ENCODE assay signal across 10 mouse cellular contexts in the genomic region with DNA sequence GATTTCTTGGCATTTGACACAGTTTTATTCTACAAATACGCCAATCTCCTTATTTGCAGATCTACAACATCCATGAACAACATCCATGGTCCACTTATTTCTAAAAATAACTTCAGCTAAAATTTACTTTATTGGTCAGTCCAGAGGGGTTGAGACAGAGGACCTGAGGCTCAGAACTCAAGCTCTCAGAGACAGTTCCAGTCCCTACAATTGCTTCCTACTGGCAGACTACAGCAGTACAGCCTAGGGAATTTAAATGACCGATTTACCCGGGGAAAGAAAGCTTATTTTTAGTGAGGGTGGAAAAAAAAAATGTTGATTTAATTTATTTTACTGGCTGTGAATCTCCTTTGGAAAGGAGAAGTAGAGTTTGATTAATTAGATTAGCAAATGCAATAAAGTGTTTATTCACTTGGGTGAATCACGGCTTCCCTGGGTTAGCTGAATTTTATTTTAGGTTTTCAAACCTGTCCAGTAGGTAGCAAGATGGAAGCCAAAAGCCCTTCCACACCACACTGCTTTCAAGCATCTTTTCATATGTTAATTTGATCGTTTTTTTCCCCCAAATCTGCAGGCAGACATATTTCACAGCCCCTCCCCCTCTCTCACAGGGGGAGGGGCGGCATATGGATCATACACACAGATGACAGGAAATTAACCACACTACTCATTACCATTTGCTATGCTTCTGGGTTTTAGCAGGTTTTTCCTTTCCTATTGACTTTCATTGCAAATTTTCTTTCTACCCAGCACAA.
DNase-seq lines count a peak whose midpoint lies in the region; ATAC-seq lines count a peak whose summit lies in the region.
"Had no signal": no experiment of that assay in that cellular context is flagged by ENCODE, and none has a peak within 500 bp of the region (broad histone marks: within the 10 kb centered on the region; RNA-seq: fewer than 3 reads in every experiment).

No protein-coding gene starts in this region.

- peaks cover 35% of the 10 kb centered on the region for H3K4me1 ChIP-seq in kidney, embryonic 15.5 days
- H3K4me1 ChIP-seq in hindbrain, embryonic 13.5 days (replicated peaks): peaks cover 68% of the 10 kb centered on the region
- peaks cover 54% of the 10 kb centered on the region for H3K4me1 ChIP-seq in neural tube, embryonic 12.5 days

- H3K36me3 ChIP-seq in kidney, embryonic 15.5 days: no peaks in the 10 kb centered on the region
- H3K36me3 ChIP-seq in hindbrain, embryonic 13.5 days: no peaks in the 10 kb centered on the region
- no peaks in the 10 kb centered on the region for H3K36me3 ChIP-seq in neural tube, embryonic 12.5 days

- DNase-seq in kidney, adult 11 months: no peak
- DNase-seq in embryo, embryonic 11 days: peak; percentile 67
- no peak for DNase-seq in adrenal gland, adult (ENCODE audit: inconsistent age in 2 of 2, low spot score in 1 of 2)
- DNase-seq in right cerebral cortex, postnatal 36 days (ENCODE audit: low spot score in 2 of 2): no peak

- 0 out of 2 replicates have a peak overlapping the region, but pooled peaks have one; percentile 10 for H3K27ac ChIP-seq in kidney, embryonic 15.5 days
- peak overlapping the region; percentile 85 for H3K27ac ChIP-seq in hindbrain, embryonic 13.5 days
- no peak overlapping the region for H3K27ac ChIP-seq in neural tube, embryonic 12.5 days

- no peak overlapping the region for H3K4me3 ChIP-seq in kidney, embryonic 15.5 days (replicated peaks)
- H3K4me3 ChIP-seq in hindbrain, embryonic 13.5 days: no peak overlapping the region
- H3K4me3 ChIP-seq in neural tube, embryonic 12.5 days: no peak overlapping the region

- H3K9ac ChIP-seq in kidney, embryonic 15.5 days: no peak overlapping the region
- 0 out of 2 replicates have a peak overlapping the region, but pooled peaks have one; percentile 9 for H3K9ac ChIP-seq in hindbrain, embryonic 13.5 days
- no peak overlapping the region for H3K9ac ChIP-seq in neural tube, embryonic 12.5 days

- no peaks in the 10 kb centered on the region for H3K9me3 ChIP-seq in kidney, embryonic 15.5 days (replicated peaks)
- no peaks in the 10 kb centered on the region; the same call in 1 of the 2 replicates for H3K9me3 ChIP-seq in hindbrain, embryonic 13.5 days
- H3K9me3 ChIP-seq in neural tube, embryonic 12.5 days: no peaks in the 10 kb centered on the region

- H3K27me3 ChIP-seq in kidney, embryonic 15.5 days: no peaks in the 10 kb centered on the region
- no peaks in the 10 kb centered on the region for H3K27me3 ChIP-seq in hindbrain, embryonic 13.5 days
- no peaks in the 10 kb centered on the region for H3K27me3 ChIP-seq in neural tube, embryonic 12.5 days (replicated peaks)

- no peak overlapping the region for H3K4me2 ChIP-seq in kidney, embryonic 15.5 days
- peak overlapping the region; percentile 29 for H3K4me2 ChIP-seq in hindbrain, embryonic 13.5 days
- H3K4me2 ChIP-seq in neural tube, embryonic 12.5 days (replicated peaks): peak overlapping the region; percentile 14
- H3K4me2 ChIP-seq: liver, embryonic 11.5 days had no signal

- ATAC-seq in kidney, embryonic 15.5 days (replicated peaks; ENCODE audit: low FRiP score): no peak
- 0 out of 2 replicates have a peak, but pooled peaks have one; percentile 33 for ATAC-seq in hindbrain, embryonic 13.5 days (ENCODE audit: low FRiP score)
- no peak for ATAC-seq in neural tube, embryonic 12.5 days (ENCODE audit: low FRiP score, low read depth)
- ATAC-seq in erythroid progenitor cell, adult 5-6 weeks (replicated peaks; ENCODE audit: low FRiP score, poor library complexity, severe bottlenecking): no peak
- ATAC-seq: activated CD4-positive, CD25-positive, alpha-beta regulatory T cell, adult 4 months had no signal

- 38% methylated on average over 6 of the region's 6 CpGs for WGBS in kidney, embryonic 15.5 days
- 28% methylated on average over 6 of the region's 6 CpGs for WGBS in hindbrain, embryonic 13.5 days
- 27% methylated on average over 6 of the region's 6 CpGs for WGBS in neural tube, embryonic 12.5 days
